Mouse (Mus musculus) neural tube, embryonic 14.5 days (tissue): ENCODE measurements around the gene Fry. TPM values are rescaled to one million over a fixed set of nuclear protein-coding genes. Genes with fewer than 3 reads are reported as not detected.

Experiments
- ATAC-seq: fragments of 200-750 bp; cut with Nextera tagmentation; 2 replicates; pipeline ENCODE4 v1.8.0; 2017; ENCODE audit warnings: low read depth, mild to moderate bottlenecking, moderate TSS enrichment, moderate library complexity
- H3K27ac ChIP-seq: fragments of 300-500 bp; sonication (generic); 2 replicates; pipeline ENCODE4 v1.5.1; 2014; ENCODE audit warnings: low read depth, mild to moderate bottlenecking, control low read depth, low read length, moderate library complexity, mixed read lengths
- H3K27me3 ChIP-seq: fragments of 300-500 bp; sonication (generic); 2 replicates; pipeline ENCODE4 v1.6.1; 2014; ENCODE audit warnings: low read length; ENCODE audit not compliant: control insufficient read depth, insufficient read depth
- H3K36me3 ChIP-seq: fragments of 300-500 bp; sonication (generic); 2 replicates; pipeline ENCODE4 v1.6.1; 2014; ENCODE audit warnings: low read length, mixed read lengths; ENCODE audit not compliant: control insufficient read depth, insufficient read depth
- H3K4me1 ChIP-seq: fragments of 300-500 bp; sonication (generic); 2 replicates; pipeline ENCODE4 v1.6.1; 2014; ENCODE audit warnings: low read length; ENCODE audit not compliant: control insufficient read depth, insufficient read depth
- H3K4me2 ChIP-seq: fragments of 300-500 bp; sonication (generic); 2 replicates; pipeline ENCODE4 v1.6.1; 2014; ENCODE audit warnings: mild to moderate bottlenecking, low read depth, low read length, control low read depth
- H3K4me3 ChIP-seq: fragments of 300-500 bp; sonication (generic); 2 replicates; pipeline ENCODE4 v1.5.1; 2014; ENCODE audit warnings: low read depth, low read length, control low read depth, mixed read lengths
- H3K9ac ChIP-seq: fragments of 300-500 bp; sonication (generic); replicated peaks from 2 replicates; pipeline ENCODE4 v1.6.1; 2014; ENCODE audit warnings: low read depth, mild to moderate bottlenecking, control low read depth, low read length, mixed read lengths
- H3K9me3 ChIP-seq: fragments of 300-500 bp; sonication (generic); 2 replicates; pipeline ENCODE4 v1.6.1; 2016; ENCODE audit warnings: low read length; ENCODE audit not compliant: control insufficient read depth
- WGBS: fragments of 180-500 bp; shearing (Covaris S2); extraction: QIAGEN DNeasy Blood & Tissue Kit; methylation state at CpG from one replicate; pipeline ENCODE4 v1.1.7; 2014; 5-methylcytosine and 5-hydroxymethylcytosine counted together
- polyA plus RNA-seq: library from polyadenylated mRNA; unstranded; fragments of >200 nt; fragmentation: Nextera tagmentation; extraction: Ambion mirVana; gene quantifications from 2 replicates; pipeline ENCODE4 v1.2.1, GENCODE M21; 2014

The Fry gene
- polyA plus RNA-seq, result 73.7 and 85.1 TPM in 2 replicates

DNA sequence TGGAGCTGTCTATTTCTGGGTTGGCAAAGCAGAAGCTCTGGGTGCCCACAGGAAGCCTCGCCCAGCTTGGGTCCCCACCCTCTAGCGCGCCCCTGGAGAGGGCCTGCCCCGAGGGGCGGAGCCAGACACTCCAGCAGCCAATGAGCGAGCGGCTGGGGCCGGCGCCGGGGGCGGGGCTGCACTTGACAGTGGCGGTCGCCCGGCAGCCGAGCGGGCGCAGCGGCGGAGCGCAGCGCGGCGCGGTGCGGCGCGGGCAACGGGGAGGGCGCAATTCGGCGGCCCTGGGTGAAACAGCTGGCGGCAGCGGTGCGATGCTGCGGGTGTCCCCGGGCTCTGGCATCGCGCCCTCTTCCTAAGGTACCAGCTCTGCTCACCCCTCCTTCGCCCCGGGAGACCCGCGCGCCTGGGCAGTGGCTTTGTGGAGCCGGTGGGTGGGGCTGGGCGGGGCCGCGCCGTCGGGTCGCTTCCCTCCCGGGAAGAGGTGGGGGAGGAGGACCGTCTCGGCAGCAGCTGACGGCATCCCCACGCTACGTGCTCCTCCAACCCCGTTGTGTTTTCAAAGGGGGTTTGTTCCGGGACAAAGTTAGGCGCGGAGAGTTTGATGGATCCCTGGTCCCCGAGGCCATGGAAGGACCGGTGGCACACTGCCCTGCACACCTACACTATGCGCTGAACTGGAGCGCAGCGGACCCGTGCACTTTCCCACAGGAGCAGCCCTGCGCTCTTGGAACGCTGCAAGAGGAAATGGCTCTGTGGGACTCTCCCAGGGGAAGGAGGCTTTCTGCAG is at the start of gene Fry:
Fry (plus strand) TSS at position 191 of the 787 bp plus-strand sequence.
- no peaks in the 10 kb centered on the region for H3K27me3 ChIP-seq
- H3K27ac ChIP-seq, result peak within 1 kb of the TSS; percentile 75
- peak; percentile 97 for ATAC-seq
- under 1% methylated on average over 59 of the region's 68 CpGs for WGBS
- peak within 1 kb of the TSS; percentile 59 for H3K9ac ChIP-seq
- H3K4me1 ChIP-seq, result peaks cover 13% of the 10 kb centered on the region
- peak within 1 kb of the TSS; percentile 66 for H3K4me2 ChIP-seq
- no peaks in the 10 kb centered on the region for H3K36me3 ChIP-seq
- no peaks in the 10 kb centered on the region for H3K9me3 ChIP-seq
- peak within 1 kb of the TSS; percentile 60 for H3K4me3 ChIP-seq

DNA sequence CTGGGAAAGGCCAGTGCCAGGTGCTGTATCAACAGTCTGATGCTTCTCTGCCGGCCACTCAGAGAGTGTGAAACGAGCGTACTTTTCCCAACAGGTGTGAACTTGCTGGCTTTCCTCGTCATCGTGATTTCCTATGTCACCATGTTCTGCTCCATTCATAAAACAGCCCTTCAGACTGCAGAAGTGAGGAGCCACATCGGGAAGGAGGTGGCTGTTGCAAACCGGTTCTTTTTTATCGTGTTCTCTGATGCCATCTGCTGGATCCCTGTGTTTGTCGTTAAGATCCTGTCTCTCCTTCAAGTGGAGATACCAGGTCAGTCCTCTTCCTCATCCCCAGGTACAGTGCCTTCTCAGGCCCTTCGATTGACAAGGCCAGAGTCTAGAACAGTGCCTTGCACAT is 48.4 kb upstream of the Fry start:
- Histone ChIP-seq H3K4me3 (no peak overlapping the region), H3K9me3 (no peaks in the 10 kb centered on the region), H3K9ac (no peak overlapping the region), H3K36me3 (no peaks in the 10 kb centered on the region), H3K27ac (no peak overlapping the region), H3K4me2 (peak overlapping the region; percentile 12; the same call in 1 of the 2 replicates), H3K4me1 (no peaks in the 10 kb centered on the region), H3K27me3 (no peaks in the 10 kb centered on the region)
- ATAC-seq, result peak; percentile 49
- 19% methylated on average over 10 of the region's 10 CpGs for WGBS

DNA sequence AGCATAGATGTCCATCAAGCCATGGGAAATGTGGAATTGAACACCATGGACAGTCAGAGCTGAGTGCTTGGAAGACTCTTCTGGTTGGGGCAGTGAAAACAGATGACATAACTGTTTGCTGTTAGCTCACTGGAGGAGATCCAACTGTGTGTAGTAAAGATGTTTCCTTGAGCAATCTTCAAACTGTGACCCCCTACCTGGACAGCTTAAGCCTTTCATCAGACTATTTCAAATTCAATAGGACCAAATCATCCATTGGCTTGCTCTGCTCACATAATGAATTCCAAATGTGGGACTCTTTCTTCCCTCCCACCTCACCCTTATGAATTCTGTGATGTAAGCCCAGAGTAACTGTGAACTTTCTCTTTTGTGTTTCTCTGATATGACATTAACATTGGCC is 46.7 kb upstream of the Fry start:
- no peaks in the 10 kb centered on the region for H3K36me3 ChIP-seq
- no peak for ATAC-seq
- H3K4me2 ChIP-seq, result no peak overlapping the region
- no peak overlapping the region for H3K4me3 ChIP-seq
- no peaks in the 10 kb centered on the region for H3K4me1 ChIP-seq
- no peaks in the 10 kb centered on the region for H3K9me3 ChIP-seq
- no peak overlapping the region for H3K27ac ChIP-seq
- H3K9ac ChIP-seq, result no peak overlapping the region
- no peaks in the 10 kb centered on the region for H3K27me3 ChIP-seq

DNA sequence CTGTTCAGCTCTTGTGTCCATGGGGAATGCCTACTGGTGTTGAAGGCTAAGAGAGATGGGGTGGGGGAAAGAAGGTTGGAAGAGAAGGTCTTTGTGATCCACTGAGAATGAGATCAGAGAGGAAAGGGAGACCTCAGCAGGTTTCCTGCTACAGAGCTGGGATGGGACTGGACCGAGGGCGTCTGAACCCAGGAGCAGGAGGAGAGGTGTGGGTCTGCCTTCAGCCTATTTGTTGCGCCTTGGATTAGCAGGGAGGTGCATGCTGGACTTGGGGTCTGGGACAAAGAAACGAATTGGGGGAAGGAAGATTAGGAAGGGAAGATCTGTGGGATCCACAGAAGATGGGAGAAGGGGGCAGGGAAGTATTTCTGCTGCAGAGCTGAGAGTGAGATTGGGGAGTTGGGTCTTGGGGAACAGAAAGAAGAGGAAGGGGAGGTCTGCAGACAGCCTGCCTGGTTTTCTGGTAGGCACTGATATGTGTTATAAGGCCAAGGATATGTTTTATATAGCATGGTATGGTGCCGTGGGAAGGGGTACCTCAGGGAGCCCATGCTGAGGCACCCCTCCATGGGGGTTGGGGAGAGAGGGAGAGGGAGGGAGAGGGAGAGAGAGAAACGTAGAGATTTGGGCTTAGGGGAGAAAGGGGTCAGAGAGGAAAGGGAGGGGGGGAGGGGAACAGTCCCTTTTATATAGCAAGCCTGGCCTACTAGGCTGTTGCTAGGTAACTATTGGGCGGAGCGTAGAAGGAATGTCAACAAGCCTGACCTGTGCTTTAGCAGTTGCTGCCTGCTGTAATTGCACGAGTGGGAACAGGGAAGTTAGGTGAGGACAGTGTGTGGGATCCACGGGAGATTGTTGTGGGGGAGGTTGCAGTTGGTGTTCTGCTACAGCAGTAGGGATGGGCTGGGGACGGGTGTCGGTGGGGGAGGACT is 38.3 kb upstream of the Fry start:
- ATAC-seq, result peak; percentile 78
- Histone ChIP-seq H3K9me3 (no peaks in the 10 kb centered on the region), H3K4me2 (peak overlapping the region; percentile 9; the same call in 1 of the 2 replicates), H3K36me3 (no peaks in the 10 kb centered on the region), H3K27me3 (no peaks in the 10 kb centered on the region), H3K9ac (no peak overlapping the region), H3K4me1 (peaks cover 5% of the 10 kb centered on the region; the same call in 1 of the 2 replicates), H3K27ac (no peak overlapping the region), H3K4me3 (no peak overlapping the region)
- WGBS, result 27% methylated on average over 11 of the region's 12 CpGs

DNA sequence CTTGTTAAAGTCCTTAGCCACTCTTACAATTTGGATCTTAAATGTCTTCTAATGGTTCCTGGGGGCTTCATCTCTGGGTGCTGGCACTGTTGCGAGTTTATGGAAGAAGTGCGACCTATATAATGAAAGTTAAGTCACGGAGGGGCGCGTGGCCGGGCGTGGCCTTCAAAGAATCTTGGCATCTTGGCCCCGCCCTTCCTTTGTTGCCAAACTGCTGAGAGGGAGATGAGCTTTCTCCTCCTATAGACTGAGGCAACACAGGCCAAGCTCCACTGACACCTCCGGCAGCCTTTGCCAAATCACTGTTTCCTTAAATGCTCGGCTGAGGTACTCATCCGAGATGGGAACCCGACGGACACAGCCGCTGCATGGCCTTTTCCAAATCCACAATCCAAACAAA is 35.7 kb upstream of the Fry start:
- ATAC-seq, result no peak
- Histone ChIP-seq H3K4me1 (peaks cover 5% of the 10 kb centered on the region; the same call in 1 of the 2 replicates), H3K27ac (no peak overlapping the region), H3K27me3 (no peaks in the 10 kb centered on the region), H3K9me3 (no peaks in the 10 kb centered on the region), H3K4me3 (no peak overlapping the region), H3K4me2 (no peak overlapping the region), H3K36me3 (no peaks in the 10 kb centered on the region), H3K9ac (no peak overlapping the region)
- 92% methylated on average over 14 of the region's 14 CpGs for WGBS

DNA sequence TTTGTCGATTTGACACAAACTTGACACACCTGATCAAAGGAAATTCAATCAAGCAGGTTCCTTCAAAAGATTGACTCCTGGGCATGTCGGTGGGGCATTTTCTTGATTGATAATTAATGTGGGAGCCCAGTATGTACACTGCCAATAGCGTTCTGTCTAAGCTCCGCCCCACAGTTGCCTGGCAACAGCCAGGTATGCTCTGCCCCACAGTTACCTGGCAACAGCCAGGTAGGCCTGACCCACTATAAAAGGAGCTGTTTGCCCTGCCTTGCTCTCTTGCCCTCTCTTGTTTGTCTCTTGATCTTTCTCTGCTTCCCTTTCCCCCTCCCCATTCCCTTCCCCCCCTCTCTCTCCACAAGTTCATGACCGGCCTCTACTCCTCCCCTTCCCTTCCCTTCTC is 35.3 kb upstream of the Fry start:
- H3K27ac ChIP-seq, result no peak overlapping the region
- no peak for ATAC-seq
- no peaks in the 10 kb centered on the region for H3K36me3 ChIP-seq
- H3K9ac ChIP-seq, result no peak overlapping the region
- no peak overlapping the region for H3K4me2 ChIP-seq
- H3K27me3 ChIP-seq, result no peaks in the 10 kb centered on the region
- WGBS, result 75% methylated on average over 5 of the region's 5 CpGs
- no peak overlapping the region for H3K4me3 ChIP-seq
- no peaks in the 10 kb centered on the region for H3K9me3 ChIP-seq
- H3K4me1 ChIP-seq, result peaks cover 5% of the 10 kb centered on the region; the same call in 1 of the 2 replicates

DNA sequence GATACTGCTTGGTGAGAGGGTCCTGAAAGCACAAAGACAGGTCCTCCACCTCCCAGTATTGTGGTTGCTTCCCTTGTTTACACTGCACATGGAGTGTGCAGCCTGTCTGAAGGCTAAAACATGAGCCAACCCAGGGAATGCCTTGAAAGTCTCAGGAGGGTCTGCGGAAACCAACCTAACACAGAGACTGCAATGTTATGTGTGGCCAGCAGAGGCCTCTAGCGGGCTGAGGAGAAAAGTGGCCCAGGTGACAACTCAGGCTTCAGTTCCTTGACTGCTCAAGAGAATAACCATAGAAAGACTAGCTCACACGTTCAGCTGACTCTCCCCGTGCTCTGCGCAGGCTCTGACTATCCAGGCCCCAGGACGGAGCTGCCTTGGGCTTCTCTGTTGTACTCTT is 20.8 kb upstream of the Fry start:
- no peaks in the 10 kb centered on the region for H3K27me3 ChIP-seq
- H3K36me3 ChIP-seq, result no peaks in the 10 kb centered on the region
- no peaks in the 10 kb centered on the region for H3K9me3 ChIP-seq
- no peaks in the 10 kb centered on the region for H3K4me1 ChIP-seq
- H3K4me2 ChIP-seq, result no peak overlapping the region
- H3K27ac ChIP-seq, result no peak overlapping the region
- no peak overlapping the region for H3K9ac ChIP-seq
- 12% methylated on average over 6 of the region's 6 CpGs for WGBS
- no peak overlapping the region for H3K4me3 ChIP-seq
- peak; percentile 83 for ATAC-seq

DNA sequence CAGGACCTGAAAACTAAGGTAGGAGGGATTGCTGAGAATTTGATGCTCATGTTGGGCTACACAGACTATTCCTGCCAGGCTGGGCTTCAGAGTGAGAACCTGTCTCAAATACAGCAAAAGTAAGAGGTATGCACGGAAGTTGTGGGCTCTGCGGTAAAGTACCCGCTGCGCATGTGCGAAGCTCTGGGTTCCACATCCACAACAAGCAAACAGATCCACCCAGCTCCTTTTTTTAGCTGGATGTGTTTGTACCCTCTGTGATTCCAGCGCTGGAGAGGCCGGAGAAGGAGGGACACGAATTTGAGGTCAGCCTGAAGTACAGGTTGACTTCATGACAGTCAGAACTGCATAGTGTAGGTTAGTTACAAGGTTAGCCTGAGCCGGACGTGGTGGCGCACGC is 19.7 kb upstream of the Fry start:
- 94% methylated on average over 12 of the region's 12 CpGs for WGBS
- H3K4me2 ChIP-seq, result no peak overlapping the region
- H3K9ac ChIP-seq, result no peak overlapping the region
- H3K27me3 ChIP-seq, result no peaks in the 10 kb centered on the region
- H3K9me3 ChIP-seq, result no peaks in the 10 kb centered on the region
- no peaks in the 10 kb centered on the region for H3K36me3 ChIP-seq
- no peak overlapping the region for H3K4me3 ChIP-seq
- ATAC-seq, result no peak
- no peaks in the 10 kb centered on the region for H3K4me1 ChIP-seq
- no peak overlapping the region for H3K27ac ChIP-seq

DNA sequence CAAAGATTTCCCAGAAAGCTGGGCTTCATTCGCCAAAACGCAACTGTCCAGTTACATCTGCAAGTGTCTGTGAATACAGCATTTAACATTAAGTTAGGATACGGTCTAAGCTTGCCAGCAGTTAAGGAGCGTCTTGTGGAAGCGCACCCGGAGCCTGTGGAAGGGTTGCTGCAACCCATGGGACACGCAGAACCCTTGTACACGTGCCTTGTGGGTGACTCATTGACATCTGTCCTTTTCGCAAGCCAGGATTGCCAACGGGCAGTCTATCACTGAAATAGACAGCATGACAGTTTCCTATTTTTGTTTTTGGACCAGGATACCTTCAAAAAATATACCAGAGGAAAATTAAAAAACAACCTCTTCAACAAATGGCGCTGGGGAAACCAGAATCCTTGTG is 16.7 kb upstream of the Fry start:
- 91% methylated on average over 11 of the region's 11 CpGs for WGBS
- no peak overlapping the region for H3K4me2 ChIP-seq
- no peaks in the 10 kb centered on the region for H3K9me3 ChIP-seq
- no peak overlapping the region for H3K27ac ChIP-seq
- no peaks in the 10 kb centered on the region for H3K36me3 ChIP-seq
- no peaks in the 10 kb centered on the region for H3K4me1 ChIP-seq
- no peak overlapping the region for H3K9ac ChIP-seq
- no peak for ATAC-seq
- H3K27me3 ChIP-seq, result no peaks in the 10 kb centered on the region
- H3K4me3 ChIP-seq, result no peak overlapping the region
